Mouse (Mus musculus) urinary bladder, postnatal 4 days (tissue): ENCODE measurements around the gene Rhoj.

Experiments
- DNase-seq, 2 experiments: peaks; one replicate each; pipeline ENCODE4 v3.0.0; 2021 to 2022; ENCODE audit warnings: low spot score in 2 of 2

Rhoj gene

DNA sequence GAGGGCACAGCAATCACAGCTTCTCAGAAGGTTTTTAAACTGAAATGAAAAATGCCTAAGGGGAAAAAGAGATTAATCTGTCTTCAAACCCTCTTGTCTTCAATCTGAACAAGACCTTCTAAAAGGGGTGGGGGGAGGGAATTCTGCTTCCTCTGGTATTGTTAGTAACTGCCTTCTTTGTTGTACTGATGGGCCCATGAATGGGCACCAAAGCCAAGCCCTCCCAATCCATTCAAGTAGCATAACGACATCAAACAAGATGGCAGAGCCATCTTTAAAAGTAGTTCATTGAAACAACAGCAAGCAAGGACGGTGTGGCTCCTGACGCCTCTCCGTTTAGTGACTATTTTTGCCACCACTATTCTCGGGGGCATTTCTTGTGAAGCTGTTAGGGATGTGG lies 42.6 kb downstream of the Rhoj start:
- no peak for DNase-seq

DNA sequence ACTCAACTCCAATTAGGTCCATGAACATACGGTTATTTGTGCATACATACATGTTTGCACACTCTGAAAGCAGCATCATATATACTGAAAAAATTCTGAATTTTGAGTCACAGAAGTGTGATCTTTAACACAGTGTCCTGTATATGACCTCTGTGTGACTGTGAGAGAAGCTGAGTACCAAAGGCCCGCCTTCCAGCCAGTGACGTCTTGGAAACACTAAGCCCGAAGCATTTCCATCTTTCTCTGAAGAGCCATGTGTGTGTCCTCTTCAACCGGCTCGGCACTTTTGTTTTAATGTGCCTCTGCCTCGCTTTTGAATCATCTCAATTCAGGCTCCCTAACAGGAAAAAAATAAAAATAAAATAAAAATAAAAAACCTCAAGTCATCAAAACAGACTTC lies 43.7 kb downstream of the Rhoj start:
- DNase-seq, result no peak

DNA sequence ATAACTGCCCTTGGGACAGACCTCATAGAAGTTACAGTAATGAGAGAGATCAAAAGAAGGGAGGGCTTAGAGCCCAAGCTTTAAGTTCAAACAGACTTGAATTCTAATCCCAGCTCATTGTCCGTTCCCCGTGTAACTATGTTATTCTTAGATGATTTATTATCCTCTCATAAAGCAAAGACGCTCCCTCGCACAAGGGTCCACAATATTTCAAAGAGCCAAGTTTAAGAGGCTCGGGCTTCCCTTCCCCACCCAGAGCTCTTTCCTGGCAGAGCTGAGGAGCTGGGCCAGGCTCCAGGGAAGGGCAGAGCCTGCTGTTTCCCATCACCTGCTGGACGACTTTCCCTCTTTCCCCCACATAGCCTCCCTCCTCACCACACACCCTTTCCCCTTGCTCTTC lies 44.3 kb downstream of the Rhoj start:
- DNase-seq, result peak; percentile 72 to 74

DNA sequence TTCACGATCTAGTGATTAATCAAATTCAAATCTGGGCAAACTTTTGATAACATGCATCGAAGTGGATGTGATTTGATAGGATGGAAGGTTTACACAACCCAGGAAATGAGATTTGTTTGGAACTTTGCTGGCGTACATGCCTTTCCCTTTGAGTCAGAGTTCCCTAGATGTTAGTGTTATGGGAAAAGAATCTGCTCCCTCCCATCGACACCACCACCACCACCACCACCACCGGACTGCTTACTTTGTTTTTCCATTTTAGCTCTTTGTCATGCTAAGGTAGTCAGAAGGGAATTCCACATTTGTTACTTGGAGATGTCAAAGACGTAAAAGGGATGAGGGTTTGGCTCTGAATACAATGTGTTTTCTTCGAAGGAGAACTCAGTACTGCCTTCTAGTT lies 46.2 kb downstream of the Rhoj start:
- DNase-seq, result no peak

DNA sequence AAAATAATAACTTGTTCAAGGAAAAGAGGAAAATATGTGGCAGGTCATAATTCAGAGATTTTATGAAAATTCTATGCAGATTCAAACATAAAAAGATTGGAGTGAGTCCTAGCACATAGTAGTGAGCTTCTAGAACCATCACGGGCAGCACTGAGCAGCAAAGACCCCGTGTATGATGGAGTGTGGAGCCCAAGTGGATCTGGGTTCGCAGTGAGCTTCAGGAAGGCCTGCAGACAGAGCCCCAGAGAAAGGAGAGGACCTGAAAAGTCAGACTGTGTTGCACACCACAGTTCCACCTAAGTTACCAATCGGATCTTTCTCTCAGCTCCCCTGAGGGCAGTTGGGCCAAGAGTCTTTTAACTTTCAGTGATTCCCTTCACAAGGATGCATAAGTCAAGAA lies 49.7 kb downstream of the Rhoj start:
- DNase-seq, result no peak

DNA sequence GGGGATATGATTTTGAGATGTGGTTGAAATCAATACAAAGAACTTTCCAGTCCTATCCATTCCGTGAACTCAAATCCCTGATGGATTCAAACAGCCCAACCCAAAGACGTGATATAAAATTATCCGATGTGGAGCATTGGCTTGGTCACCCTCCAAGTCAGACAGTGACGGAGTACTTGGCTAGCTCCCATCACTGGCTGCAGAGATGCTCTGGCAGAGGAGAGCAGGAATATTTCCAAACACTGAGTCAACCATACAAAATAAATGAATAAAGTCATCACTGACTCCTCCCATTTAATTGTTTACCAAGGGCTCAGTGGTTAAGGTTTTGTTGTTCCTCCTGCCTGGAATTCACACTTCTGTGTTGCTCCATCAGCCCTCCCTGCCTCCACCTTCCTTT lies 50.6 kb downstream of the Rhoj start:
- peak in 1 of 2 experiments; percentile 61 for DNase-seq

DNA sequence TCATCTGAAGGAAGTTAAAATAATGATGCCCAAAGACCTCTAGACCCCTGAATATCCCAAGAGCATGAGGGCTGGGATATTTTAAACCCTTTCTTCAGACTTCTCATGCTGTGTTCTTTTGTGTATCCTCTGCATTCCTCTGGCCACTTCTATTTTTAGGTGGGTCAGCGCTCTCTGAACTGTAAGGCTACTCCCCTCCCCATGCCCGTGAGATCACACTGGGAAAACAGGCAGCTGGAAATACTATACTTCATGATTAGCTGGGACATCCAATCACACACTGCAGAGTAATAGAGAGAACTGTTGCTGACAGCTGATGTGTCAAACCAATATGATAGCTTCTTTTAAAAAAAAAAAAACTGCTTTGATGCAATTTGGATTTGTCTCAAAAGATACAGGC lies 51.4 kb downstream of the Rhoj start:
- peak in 1 of 2 experiments; percentile 20 for DNase-seq

DNA sequence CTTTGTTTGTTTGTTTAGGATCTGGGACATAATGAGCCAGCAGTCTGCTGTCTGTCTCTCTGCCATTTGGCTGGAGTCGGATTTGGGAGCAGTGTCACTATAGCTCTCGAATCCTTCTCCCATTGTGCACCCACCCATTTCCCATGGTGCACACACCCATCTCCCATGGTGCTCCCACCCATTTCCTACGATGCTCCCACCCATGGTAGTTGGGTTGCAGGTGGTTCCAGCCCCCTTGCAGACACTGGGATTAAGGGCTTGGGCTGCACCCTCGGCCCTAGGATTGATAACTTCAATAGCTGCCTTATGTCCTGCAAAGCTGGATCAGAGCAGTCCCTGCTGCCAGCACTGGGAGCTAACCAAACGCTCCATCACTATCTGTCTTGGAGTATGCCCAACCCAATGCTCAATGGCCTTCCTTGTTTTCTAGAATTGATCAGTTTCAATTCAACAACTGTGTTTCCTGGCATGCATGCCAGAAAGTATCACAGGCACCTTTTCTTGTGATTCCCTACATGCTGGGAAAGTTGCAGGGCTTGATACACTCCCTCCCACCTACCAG lies 51.9 kb downstream of the Rhoj start:
- DNase-seq, result peak in 1 of 2 experiments; percentile 58

DNA sequence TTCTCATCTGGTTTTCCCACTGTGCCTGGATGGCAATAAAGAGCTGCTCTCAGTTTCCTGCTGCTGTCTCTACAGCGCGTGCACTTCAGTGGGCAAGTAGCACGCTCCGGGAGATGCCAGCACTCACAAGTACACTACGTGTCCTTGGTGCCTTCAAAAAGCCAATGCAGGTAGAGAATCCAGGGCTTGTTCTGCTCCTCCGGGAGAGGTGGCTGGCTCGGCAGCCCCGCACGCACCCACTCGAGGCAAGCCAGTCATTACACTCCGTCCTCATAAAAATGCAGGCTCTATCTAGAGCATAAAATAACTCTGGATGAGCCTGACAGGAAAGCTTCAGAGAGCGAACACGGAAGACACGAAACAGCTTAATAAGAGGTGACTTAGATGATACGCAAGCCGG lies 54.3 kb downstream of the Rhoj start:
- peak in 1 of 2 experiments; percentile 36 for DNase-seq

DNA sequence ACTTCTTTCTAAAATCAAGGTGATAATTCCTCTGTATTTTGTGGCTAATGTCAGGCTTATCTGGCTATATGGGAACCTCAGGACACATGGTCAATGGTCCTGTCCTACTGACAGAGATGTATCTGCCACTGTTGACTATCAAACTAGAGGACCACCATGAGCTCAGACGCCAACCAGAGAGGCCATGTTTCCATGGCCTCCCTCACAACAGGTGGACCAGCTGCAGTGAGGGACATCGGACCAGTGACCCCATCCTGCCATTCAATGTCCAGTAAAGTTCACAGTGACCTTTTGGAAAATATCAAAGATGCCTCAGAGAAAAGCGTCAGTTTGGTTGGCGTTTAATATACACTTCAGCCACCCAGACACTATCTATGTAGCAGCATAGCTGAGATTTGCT lies 56.3 kb downstream of the Rhoj start:
- peak in 1 of 2 experiments; percentile 36 for DNase-seq

DNA sequence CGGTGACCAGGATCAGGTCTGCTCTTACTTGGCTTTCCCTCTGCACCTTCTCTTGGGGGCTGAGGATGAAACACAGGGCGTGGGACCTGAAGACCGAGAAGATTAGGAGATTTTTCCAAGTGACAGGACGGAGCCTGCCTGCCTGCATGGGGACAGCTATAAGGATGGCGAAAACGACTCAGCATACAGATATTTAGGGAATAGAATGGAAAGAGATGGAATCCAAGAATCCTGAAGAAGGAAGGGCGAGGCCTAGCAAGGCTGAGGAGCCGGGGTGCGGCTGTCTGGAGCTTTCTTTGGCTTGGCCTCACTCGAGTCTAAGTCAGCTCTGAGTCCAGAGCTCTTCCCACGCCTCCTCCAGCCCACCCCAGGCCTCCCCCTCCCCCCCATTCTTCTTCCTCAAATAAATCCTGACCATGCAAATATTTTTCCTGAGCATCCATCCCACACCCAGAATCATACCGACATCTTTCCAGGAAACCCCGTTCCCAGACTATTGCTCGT lies 57.6 kb downstream of the Rhoj start:
- peak in 1 of 2 experiments; percentile 57 for DNase-seq

DNA sequence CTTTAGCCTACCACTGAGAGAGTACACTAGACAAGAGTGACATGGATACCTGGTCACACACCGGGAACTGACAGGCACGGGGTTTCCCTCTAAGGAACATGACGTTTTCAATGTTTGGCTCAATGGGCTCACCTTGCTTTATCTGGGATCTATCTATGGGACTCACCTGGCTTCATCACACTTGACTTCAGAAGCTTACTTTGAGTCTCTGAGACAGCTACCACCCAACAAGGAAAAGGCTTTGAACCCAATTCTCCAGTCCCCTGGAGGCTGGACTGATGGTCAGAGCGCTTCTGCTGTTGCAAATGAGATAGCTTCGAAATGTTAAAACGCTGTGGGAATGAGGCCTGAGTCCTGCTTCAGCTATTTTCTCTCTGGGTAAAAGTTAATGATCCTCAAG lies 59.2 kb downstream of the Rhoj start:
- peak in 1 of 2 experiments; percentile 45 for DNase-seq

DNA sequence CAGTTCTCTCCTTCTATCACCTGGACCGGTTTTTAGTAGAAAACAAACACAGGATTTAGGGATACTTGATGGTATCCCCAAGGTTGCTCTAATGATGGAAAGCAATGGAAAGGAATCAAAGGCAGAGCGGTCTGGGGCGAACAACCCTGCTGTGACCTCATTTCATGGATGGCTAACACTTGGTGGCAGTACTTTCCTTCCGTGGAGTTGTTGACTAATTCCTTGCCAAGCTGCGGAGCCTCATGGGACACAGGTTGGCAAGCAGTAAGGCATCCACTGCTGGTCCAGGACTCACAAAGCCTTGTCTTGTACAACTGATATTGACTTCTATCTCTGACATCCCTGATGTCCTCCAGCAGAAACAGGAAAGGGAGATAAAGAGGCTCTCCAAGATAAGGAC lies 60.4 kb downstream of the Rhoj start:
- peak in 1 of 2 experiments; percentile 53 for DNase-seq

DNA sequence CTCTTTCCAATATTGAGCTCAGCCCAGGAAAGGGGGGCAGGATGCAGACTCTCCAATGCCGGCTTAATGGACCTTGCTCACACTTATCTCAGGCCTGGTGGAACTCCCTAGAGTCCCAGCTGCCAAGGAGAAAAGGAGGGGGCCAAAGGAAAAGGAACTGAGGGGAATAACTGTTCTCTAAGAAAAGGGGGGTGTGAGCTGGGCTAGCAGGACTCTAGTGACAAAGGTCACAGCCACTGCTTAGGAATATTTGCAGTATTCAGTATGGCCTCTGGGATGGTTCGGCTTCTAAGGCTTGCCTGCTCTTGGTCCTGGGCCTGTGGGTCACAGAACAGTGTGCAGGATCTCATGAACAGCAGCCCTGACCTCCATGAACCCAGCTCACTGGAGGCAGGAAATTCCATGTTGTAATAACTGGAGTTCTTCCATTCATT lies 61.3 kb downstream of the Rhoj start:
- DNase-seq, result peak in 1 of 2 experiments; percentile 56

DNA sequence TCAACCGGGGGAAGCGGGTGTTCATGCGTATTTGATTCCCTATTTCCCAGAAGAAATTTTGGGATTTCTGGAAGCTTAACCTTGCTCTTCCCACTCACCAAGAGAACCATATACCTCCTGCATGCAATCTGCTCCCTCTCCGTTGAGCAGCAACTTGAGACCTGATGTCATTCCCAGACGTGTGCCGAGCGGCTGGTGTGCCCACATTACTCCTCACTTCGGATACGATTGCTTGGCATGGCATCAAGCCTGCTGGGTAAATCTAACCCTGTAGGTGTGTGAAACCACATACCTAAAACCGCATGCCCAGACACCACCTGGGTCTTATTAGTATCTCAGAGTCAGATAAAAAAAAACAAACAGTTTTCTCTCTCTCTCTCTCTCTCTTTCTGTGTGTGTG lies 66.3 kb downstream of the Rhoj start:
- DNase-seq, result peak in 1 of 2 experiments; percentile 54

DNA sequence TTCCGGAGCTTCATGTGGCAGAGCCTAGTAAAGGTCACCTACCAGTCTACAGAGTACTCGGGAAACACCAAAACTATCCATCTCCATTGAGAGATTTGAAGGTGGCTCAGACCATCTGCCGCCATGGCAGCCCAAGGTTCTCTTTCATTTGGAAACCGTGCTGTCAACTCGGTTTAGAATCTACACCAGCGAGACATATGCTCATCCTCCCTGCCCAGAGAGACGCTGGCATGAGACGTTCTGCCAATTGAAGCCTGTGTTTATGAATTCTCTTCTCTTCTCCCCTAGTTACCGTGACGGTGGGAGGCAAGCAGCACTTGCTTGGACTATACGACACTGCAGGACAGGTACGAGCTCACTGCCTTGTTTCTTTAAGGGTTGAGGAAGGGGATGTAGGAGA lies 66.9 kb downstream of the Rhoj start:
- DNase-seq, result peak in 1 of 2 experiments; percentile 34

DNA sequence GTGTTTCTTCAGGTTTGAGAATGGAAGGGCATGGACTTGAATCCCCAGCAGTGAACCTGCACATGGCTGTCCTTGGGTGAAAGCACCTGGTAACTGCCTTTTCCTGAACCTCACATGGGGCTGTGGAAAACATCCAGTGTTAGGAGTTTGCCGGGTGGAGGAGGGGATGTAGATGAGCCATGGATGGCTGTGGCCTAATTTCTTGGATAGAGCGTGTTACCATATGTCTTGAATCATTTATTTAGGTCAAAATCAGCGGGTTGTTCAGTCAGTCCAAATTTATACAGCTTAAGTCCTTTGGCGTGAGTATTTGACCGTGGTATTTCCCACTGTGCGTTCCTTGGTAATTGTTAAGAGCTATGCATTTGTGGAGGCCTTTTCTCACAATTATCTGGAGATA lies 68.0 kb downstream of the Rhoj start:
- peak in 1 of 2 experiments; percentile 39 for DNase-seq

DNA sequence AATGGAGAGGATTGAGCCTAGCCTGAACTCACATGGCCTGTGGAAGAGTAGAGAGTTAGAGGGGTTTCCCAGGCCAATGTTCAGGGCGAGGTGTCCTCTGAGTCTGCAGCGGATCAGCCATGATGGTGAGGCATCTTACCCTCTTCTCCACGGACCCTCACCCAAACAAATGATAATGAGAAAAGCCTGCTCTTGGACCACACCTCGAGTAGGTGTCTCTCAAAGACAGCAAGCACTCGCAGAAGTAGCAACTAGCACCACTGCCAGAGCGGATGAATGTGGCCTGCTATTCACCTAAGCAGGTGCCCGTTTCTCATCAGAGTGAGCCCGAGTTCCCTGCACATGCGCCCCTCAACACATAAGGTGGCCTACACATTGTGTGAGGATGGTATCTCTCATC lies 78.6 kb downstream of the Rhoj start:
- DNase-seq, result peak in 1 of 2 experiments; percentile 44

DNA sequence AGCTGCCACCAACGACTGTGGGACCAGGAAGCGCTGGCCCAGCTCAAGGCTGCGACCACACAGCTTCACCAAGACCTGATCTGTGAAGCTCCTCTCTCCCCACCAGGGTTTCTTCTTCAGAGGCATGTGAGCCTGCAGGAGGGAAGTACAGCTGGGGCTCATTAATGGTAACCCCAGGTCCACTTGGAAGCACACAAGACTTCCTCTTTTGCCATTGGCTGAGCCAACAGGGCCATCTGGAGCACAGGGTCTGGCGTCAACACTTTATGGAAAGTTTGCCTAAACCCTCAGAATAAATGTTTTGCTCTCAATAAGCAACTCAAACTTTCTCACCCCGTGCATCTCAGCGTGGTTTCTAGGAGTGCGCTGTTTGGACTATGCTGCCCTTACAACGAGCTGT lies 79.0 kb downstream of the Rhoj start:
- DNase-seq, result peak in 1 of 2 experiments; percentile 54

DNA sequence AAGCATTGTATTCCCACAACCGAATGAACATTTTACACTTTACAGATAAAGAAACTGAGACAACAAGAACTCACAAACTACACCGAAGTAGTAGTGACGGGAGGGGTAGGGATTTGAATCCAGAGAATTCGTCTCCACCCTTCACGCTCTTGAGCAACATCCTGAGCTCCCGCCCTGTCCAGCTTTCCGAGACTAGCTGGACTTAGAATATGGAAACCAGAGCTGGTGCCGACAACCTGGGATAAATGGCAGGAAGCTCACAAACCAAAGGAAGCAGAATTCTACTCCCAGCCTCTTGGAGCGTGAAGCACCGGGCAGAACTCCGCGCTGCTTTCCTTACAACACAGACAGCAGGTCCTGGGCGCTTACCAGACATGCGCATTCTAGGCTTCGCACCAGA lies 79.7 kb downstream of the Rhoj start:
- peak in 1 of 2 experiments; percentile 52 for DNase-seq

DNA sequence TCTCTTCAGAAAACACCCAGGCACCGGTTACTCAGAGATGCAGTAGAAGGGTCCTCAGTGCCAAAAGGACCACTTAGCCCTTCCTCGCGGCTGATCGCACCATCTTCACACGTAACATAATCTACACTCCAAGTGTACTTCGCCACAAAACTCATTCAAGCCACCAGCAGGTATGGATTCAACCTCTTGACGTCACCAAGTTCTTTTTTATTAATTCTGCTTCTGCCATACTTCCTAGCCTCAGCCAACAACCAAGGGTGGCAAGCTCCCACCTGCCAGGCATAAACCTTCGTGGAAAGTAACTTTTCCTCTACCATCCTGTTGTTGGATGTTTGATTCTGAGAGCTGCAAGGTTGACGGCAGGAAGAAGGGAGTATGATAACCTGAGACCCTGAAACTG lies 80.4 kb downstream of the Rhoj start:
- DNase-seq, result peak in 1 of 2 experiments; percentile 44

DNA sequence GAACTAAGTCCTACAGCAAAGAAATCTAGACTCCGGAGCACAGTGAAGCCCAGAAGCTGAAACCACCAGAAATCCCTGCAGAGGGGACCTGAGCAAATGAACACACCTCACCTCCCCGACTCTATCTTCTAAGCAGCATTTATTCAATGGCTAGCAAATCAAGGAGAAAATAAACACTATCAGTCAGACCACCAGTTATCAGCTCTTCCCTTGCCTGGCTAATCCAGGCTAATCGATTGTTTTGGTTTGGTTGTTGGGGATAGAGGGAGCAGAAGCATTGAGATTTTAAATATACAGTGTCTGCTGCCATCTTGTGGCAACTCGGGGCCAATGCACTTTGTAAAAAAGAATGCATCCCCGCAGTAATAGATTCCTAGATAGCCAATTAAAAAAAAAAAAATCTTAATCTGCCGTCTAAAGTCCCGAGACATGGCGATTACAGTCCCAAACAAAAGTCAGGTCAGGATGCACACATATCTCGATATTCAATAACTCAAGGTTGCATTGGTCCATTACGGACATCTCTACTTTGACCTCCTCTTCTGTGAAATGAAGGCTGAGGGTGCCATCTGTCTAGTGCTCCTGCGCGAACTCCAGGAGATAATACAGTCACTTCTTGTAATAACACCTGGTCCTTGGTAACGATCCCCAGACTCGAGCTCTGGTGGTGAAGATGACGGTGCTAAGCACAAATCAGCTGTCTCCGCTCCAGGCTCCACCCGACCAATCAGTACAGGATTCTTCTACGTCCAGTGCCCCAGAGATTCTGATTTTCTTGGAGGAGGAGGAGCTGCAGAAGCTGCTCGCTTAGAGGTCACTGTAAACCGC lies 81.4 kb downstream of the Rhoj start:
- peak in 1 of 2 experiments; percentile 56 for DNase-seq

DNA sequence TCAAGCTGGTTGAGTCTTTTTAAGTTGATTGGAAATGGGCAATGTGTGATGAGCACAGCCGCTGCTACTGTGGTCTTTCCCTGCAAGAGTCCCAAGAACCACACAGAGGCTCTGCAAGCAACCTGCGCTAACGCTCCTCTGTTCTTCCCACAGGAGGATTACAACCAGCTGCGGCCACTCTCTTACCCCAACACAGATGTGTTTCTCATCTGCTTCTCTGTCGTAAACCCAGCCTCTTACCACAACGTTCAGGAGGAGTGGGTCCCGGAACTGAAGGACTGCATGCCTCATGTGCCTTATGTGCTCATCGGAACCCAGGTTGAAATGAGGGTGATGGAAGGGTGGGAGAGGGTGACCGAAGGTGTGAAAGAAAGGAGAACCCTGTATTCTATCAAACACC lies 83.4 kb downstream of the Rhoj start:
- DNase-seq, result peak in 1 of 2 experiments; percentile 25
